Mouse (Mus musculus) MEL (cell line): ENCODE measurements around the gene Msi2.

Experiments
- CTCF ChIP-seq, 3 experiments: IDR thresholded peaks in 2 of 3; conservative IDR thresholded peaks in 1 of 3; 2 replicates each; pipeline ENCODE4 v1.5.1; 2011 to 2012; ENCODE audit warnings: low read length in 3 of 3, low read depth in 2 of 3, mild to moderate bottlenecking in 2 of 3, improper control_type of control experiment in 1 of 3, inconsistent platforms in 1 of 3, mixed read lengths in 1 of 3, moderate library complexity in 1 of 3; ENCODE audit not compliant: control insufficient read depth in 1 of 3, insufficient read depth in 1 of 3, poor library complexity in 1 of 3, severe bottlenecking in 1 of 3
- MYB ChIP-seq: IDR thresholded peaks from 2 replicates; pipeline ENCODE4 v1.6.1; 2011; ENCODE audit warnings: mild to moderate bottlenecking, low read depth, low read length, improper control_type of control experiment
- POLR2A ChIP-seq, 2 experiments: IDR thresholded peaks; 2 replicates each; pipeline ENCODE4 v1.6.1; 2011 to 2012; ENCODE audit warnings: low read length in 2 of 2, mild to moderate bottlenecking in 2 of 2, control low read depth in 1 of 2, improper control_type of control experiment in 1 of 2, low read depth in 1 of 2, moderate library complexity in 1 of 2; ENCODE audit not compliant: control insufficient read depth in 1 of 2, insufficient read depth in 1 of 2, poor library complexity in 1 of 2

DNA sequence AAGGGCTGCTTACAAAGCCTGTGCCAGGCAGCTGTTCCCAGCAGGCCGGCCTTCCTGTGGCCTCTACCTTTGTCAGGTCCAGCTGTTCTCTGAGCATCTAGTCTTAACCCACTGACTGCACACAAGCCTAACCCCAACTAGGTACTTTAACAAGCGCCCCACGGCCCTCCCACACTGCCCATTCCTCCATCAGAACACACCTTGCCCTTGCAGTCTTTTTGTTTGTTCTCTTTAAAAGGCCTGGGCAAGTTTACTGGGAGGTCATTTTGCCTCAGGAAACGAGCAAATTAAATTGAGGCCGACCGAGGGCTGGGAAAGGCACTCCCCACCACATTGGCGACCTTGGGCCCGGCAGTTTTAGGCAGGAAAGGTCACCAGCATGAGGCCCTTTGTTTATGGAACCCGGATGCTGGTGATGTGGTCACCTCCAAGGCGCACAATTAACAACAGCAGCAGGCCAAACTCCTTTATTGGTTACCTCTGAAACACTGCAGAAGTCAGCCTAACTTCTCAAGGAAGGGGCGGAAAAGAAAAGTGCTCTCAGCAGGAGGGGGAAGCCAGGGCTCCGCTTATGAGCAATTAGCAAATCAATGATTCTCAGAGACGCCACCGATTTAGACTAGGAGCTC, 28.4 kb downstream of the Msi2 start:
- no peak for TF ChIP-seq CTCF (IDR thresholded peaks at IDR 0.05 in 2 of 3, conservative IDR thresholded peaks at IDR 0.05 in 1 of 3; ENCODE audit: control insufficient read depth in 1 of 3, insufficient read depth in 1 of 3, low read depth in 2 of 3, low read length in 3 of 3, poor library complexity in 1 of 3, severe bottlenecking in 1 of 3)
- no peak for TF ChIP-seq POLR2A (IDR thresholded peaks at IDR 0.05; ENCODE audit: control insufficient read depth in 1 of 2, insufficient read depth in 1 of 2, low read depth in 1 of 2, low read length in 2 of 2, poor library complexity in 1 of 2)
- TF ChIP-seq MYB, result no peak
